Mouse (Mus musculus) cerebellum, postnatal 25 days (tissue): ENCODE measurements around the gene Tcf7.
A peak's percentile ranks its signal among the peaks of the same experiment; 100 is the strongest.

Source experiments
- DNase-seq, 2 experiments: peaks; one replicate each; pipeline ENCODE4 v3.0.0; 2021; ENCODE audit warnings: mixed read lengths in 2 of 2

Tcf7 gene

DNA sequence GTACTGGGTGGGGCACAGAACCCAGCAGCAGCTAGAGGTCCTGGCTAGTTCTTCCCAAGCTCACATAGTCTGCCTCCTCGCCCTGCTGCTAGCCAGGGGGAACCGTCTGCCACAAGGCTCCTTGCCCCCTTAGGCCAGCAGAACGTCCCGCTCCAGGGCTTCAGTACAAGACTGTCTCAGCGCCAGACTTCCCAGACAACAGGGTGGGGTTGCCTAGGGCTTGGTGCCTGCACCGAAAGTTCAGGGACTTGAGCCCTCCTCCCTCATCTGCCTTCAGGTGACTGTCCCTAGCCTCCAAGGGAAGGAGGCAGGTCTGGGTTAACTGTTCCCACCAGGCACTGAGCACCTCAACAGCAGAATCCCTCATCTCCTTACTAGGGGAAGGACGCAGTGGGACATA lies 17.9 kb downstream of the Tcf7 start:
- no peak for DNase-seq

DNA sequence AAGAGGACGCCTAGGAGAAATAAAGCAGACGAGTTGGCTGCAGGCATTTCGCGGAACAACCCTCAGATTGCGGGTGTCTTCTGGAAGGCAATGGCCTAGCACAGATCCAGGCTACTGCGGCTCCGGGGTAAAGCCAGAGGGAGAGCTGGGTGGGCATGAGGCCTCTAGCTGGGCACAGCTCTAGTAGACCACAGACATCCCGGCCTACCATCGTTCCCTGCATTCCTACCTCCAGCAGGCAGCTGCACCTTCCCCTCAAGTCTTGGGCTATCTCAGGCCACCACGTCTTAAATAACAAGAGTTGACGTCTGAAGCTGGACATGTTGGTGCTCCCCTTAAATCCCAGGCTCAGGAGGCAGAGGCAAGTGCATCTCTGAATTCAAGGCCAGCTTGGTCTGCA lies 20.5 kb downstream of the Tcf7 start:
- DNase-seq, result no peak

DNA sequence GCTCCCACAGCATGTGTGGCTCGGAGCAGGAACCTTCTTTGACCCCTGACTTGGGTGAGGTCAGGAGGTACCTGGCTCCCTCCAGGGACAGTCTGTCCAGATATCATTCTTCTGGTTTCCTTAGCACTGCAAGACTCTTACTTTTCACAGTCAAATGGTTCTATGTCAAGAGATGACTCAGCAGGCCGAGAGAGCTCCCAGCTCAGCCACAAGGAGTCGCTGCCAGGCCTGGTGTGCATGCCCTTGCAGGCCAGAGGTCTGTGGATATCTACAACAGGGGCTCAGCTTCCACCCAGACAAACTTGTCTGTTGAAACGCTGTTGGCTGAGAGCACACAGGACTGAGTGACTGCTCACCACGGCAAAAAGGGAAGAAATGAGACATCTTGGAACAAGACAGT lies 20.9 kb downstream of the Tcf7 start:
- peak in 1 of 2 experiments; percentile 50 for DNase-seq

DNA sequence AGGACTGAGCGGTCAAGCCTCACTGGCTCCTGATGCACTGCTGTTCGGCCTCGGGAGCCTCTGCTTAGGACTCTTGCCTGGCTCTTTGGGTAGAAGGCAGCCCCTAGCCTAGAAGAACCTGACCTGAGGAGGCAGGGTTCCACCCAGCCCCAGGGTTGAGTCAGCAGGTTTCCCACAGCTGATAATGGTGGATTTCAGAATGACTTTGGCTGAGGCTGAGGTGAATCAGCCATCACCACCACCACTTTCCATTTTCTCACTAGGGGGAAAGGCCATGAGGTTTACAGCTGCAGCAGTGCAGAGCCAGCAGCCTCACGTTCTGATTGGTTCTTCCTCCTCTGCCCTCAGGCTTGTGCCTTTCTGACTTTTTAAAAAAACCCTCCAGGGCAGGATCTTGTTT lies 21.9 kb downstream of the Tcf7 start:
- DNase-seq, result no peak

DNA sequence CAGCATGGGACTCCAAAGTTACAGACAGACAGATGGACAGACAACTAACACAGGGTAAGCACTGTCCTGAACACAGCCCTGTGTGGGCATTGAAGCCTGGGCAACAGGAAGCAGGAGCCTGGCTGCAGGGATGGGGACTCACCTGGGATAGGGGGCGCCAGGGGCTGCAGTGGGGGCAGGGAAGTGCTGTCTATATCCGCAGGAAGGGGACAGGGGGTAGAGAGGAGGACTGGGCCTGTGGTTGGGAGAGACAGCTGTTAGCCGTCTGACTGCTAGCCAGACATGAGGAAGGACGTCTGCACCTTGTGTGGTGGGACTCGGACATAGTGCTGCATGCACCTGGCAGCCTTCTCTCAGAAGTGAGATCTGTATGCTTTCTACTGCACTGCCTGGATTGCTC lies 24.1 kb downstream of the Tcf7 start:
- no peak for DNase-seq

DNA sequence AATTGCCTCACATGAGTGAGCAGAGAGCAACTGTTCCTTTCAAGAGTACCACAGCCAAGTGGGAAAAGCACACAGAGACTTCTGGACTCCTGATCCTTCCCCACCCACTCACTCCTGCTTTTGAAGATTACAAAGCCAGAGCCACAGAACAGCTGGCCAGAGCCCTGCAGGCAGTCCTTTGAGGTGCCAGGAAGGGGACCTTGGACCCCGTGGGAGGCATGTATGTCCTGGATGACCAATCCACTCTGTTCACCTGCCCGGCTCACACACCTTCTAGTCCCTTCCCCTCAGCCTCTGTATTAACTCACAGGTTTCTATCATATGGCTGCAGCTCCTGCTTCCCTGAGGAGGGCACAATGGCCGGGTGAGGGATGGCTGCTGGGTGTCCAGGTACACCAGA lies 25.4 kb downstream of the Tcf7 start:
- no peak for DNase-seq

DNA sequence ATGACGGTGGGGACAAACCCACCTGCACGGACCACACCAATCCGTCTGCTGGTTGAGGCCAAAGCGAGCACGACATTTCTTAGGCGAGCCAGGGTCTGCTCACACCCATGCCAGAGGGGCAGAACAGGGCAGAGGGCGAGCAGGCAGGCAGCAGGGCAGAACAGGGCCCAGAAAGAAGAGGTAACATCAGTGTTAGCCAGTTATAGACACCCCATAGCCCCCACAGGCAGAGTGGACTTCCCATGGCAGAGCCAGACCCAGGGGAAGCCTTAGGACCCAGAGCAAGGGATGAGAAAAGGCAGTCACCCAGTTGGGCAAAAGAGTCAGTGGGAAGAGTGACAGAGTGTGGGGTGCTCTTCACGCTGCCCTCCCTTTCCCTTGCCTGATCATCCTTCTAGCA lies 27.7 kb downstream of the Tcf7 start:
- DNase-seq, result no peak

DNA sequence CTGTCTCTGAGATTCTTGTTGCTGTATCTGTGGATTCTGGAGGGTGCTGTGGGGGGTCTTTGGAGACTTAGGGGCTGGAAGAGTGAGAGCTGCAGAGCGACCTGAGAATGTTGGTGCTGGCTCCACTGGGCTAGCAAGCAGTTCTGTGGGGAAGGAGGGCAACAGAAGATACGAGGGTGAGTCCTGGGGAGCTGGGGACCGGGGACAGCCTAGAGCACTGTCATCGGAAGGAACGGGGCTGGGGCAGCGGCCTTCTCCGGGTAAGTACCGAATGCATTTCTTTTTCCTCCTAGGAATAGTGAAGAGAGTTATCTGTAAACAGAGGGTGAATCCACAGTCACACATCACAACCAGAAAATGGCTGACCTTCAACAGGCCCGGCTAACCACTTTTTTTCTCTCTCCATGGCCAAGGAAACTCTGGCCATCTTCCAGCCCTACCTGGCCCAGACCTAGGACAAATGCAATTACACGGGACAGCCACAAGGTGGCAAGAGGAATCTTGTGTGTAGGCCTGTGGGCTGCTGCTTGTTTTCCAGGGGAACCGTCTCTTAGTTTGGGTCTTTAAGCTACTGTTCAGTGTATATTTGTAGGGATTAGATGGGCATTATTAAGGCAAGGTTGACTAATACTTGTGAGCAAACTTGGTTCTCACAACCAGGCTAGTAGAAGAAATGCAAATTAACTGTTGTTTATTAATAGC lies 29.0 kb downstream of the Tcf7 start:
- DNase-seq, result peak; percentile 84 to 88

DNA sequence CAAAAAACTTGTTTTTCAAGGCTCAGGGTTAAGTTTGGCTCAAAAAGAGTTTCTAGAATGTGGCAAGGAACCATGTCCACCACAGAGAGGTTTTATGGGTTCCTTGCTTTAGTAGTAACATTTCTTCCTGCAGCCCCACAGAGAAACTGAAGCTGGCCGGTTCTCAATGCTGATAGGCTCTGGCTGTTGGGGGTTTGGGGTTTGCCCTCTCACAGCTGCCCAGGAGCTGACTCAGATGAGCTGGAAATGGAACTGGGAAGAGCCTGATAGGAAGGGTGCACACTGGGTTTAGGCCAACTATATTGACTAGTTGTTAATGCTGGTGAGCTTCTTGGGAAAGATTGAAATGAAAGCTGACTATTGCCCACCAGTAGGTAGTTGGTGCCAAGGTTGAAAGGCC lies 30.1 kb downstream of the Tcf7 start:
- no peak for DNase-seq

DNA sequence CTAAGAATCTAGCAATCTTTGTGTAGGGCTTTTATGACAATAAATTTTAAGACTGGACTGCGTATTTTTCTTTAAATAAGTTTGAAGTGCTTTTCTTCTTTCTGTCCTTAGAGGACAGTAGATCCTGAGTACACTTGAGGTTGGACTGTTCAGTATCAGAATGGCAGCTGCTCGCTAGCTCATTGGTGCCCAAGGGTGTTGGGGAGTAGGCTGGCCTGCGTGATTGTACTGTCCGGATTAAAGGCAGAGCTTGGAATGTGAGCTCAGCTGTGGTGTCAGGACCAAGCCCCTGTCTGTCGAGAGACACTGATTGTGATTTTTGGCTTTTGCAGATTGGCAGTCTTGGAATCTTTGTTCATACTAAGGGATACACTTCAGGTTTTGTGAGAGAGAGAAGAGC lies 31.0 kb downstream of the Tcf7 start:
- no peak for DNase-seq

DNA sequence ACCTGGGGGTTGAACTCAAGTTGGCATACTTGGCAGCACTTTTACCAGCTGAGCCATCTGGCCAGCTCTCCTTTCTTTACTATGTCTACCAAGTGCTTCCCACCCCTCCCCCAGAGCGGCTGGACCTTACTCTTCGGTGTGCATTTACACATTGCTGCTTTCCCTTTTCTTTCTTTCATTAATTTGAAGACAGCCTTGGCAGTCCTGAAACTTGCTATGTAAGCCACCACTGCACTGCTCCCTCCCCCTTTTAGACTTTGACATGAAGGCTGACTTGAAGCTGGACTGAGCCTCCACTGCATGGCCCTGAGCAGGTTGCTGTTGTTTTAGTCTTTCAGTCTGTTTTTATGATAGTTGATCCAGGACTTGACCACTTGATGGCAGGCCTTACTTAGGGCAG lies 33.4 kb downstream of the Tcf7 start:
- no peak for DNase-seq

DNA sequence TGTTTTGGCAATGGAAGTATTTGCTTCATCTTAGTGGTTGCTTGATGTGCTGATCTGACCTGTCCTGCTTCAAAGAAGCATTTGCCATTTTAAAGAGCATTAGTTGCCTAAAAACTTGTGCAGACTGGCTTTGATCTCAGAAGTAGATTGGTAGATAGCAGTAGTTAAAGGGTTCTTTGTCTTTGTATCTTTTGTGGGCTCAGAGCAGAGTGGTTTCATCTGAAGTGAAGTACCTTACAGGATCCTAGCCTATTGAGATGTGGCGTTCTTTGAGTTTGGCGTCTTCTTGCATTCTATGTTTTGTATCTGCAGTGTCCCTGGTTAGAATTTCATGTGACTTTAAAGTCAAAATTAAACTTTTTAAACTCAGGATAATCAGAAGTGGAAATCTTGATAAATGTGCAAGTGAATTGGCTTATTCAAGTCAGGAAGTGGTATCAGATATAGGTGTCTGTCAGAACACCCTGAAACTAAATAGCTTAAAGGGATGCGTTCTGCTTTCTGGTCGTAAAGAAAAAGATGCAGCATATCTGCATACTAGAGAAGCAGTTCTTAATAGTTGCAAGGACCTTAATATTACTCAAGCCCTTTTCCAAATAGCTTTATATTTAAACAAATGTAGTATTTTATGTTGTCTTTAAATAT lies 41.8 kb downstream of the Tcf7 start:
- DNase-seq, result no peak

DNA sequence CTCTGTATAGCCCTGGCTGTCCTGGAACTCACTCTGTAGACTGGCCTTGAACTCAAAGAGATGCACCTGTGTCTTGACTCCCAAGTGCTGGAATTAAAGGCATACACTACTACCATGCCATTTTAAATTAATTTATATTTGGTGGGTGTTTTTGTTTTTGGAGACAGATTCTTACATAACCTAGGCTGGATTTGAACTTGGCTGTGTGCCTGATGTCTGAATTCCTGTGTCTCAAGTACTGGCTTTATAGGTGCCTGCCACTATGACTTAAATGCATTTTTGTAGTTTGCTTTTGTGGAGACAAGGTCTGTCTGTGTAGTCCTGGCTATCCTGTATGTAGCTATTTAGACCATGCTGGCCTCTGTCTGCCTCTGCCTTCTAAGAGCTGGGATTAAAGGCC lies 48.3 kb downstream of the Tcf7 start:
- DNase-seq, result no peak

DNA sequence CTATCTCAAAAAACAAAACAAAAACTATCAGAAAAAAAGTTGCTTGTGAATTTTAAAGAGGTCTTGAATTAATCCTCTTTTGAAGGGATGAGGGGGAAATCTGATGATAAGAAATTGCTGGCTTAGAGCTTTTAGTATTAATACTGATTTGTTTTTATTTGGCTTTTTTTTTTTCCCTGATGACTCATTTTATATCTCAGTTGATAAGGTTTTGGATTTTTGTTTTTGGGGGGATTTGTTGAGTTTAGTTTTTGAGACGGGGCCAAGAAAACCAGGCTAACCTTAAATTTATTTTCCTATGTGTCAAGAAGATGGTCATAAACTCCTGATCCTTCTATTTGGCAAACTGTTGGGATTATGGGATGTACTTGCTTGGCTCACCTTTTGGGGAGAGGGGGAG lies 48.9 kb downstream of the Tcf7 start:
- DNase-seq, result no peak

DNA sequence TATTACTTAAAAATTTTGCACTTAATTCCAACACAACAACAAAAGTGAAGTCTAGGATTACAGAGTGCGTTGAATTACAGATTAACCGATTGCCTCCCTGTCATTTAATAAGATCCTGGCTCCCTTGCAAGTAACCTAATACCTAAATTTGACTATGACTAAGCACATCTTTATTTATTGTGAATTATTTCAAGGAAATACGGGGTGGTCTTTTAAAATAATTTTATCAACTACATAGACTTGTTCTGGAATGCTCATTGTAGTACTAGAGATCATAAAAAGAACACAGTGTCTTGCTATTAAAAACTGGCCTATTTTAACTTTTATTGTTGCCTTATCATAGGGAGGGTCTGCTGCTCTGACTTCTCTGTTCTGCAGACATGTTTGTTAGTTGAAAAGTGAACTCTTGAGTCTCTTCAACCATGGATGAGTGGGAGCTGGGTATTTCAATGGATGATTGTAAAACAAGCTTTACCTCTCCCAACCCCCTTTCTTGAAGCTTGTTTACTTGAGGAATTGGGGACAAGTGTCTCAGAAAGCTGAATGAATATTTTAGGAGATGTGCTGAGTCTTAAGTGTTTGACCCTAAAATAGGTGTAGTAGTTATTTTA lies 49.7 kb downstream of the Tcf7 start:
- DNase-seq, result no peak

DNA sequence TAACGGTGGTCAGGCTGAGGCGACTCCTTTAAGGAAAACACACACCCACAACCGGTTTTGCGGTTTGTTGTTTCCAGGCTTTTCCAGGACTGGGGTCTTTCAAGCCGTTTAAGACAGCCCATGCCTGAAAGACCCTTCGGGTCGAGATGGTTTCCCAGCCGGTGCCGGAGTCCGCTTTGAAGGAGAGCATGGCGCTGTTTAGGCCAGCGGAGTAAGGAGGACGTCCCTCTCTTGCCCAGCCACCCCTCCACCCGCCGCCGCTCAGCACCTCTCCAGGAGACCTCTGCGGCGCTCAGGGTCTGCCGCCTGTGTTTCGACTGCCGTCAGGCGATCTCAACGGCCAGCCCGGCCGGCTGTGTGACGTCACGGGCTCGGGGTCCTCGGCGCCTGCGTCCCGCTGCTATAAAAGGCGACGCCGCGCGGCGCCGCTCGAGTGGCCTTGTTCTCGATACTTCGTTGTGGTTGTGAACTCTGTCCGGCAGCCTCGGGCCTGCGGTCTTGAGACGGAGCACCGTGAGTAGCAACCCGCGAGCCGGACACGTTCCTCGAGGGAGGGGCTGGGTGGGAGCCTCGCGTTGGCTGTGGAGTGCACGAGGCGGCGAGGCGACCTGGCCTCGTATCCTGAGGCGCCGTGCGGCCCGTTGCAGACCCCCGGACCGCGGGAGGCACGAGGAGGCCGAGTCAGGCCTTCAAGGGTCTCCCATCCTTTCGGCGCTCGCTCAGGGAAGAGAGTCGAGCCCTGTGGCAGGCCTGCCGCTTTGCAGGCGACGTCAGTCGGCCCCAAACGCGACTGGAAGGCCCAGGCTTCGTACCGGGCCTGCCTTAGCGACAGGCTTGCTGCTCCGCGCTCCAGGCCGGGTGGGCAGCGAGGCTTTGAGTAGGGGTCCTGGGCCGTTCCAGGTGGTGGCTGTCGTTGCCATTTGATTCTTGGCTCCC lies 50.9 kb downstream of the Tcf7 start, which contains the start of gene Skp1a:
Gene Skp1a, plus strand, starts transcription at position 390 of the 936 bp plus-strand sequence.
- peak; percentile 97 to 98 for DNase-seq

DNA sequence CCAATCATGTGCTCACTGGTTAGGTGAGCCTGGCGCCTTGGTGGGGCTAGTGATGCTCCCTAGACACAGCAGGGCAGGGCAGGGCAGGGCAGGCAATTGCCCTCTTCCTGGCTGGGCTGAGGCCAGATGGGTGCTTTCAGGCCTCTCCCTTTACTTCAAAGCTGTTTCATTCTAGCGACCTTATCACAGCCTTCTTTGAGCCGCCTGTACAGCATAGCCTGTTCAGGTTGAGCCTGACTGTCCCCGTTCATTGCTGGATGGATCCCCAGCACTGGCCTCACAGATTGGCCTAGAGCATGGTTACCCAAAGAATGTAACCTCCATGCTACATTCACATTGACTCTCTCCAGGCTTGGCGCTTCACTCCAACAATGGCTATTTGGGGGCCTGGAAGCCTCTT lies 52.1 kb downstream of the Tcf7 start:
- no peak for DNase-seq

DNA sequence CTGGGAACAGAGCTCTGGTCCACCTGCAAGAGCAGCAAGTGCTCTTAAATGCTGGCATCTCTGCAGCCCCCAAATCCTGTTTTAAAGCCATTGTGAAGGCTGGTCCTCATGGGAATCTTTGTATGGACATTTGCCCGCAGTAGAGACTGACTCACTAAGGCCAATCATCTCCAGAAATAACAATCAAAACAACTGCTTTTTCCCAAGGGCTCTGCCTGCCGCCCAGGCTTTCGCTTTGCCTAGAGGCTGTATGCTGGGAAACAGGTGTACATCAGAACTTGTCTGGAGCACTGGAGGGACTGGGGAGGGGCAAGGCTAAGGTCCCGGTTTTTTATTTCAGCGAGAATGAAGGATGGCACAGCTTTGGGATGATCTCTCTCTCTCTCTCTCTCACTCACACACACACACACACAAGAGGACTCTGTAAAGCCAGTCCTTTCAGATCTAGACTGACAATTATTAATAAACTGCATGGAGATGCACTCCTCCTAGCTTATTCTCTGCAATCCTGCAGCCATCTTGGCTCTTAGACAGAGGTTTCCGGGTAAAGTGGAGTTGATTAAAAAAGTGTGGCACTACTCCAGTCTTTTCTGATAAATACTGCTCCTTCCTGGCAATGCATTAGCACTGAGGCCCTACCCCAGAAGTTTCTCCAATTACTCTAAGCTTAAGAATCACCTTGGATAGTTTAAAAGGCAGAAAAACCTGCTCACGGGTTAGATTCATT lies 53.9 kb downstream of the Tcf7 start:
- no peak for DNase-seq

DNA sequence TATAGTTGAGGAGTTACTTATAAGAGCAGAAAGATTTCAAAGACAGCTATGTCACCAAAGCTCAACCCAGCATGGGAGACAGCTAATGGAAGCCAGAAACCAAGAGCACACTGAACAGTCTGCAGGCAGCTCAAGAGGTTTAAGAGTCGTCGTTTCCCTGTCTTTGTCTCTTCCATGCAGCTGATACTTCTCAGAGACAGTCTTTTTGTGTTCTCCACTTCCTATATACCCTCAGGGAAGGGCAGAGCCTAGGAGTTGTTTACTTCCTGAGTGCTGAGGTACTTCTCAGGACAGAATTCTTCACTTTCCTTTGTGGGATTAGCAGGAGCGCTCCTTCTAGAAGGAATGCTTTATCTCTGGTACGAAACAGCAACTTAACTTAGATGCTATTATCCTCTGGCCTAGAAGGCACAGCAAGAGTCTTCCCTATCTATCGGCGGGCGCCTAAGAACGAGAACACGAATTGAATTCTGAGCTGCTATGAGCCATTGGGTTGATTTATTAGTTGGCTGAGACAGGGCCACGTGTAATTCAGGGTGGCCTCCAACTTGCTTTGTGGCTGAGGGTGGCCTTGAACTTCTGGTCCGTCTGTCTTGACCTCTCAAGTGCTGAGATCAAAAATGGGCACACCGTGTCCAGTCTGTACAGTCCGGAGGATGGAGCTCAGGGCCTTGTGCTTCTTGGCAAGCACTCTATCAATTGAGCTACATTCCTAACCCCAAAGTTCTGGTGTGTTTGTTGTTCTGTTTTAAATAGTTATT lies 55.2 kb downstream of the Tcf7 start:
- no peak for DNase-seq

DNA sequence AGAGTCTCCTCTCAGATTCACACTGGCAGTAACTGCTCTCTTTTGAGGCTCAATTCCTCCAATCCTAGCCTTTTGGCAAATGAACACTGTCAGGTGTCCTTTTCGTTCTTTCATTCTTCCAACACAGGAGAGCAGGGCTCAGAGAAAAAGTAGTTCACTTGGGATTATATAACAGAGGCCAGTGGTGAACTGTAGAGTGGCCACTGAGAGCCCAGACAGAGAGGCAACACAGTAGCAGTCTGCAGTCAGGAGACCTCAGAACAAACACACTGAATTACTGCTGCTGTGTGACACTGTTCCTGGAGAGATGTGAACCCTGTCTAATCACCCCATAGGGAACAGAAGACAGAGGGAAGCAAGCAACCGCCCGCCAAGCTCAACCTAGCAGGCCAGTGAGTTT lies 55.8 kb downstream of the Tcf7 start:
- DNase-seq, result no peak

DNA sequence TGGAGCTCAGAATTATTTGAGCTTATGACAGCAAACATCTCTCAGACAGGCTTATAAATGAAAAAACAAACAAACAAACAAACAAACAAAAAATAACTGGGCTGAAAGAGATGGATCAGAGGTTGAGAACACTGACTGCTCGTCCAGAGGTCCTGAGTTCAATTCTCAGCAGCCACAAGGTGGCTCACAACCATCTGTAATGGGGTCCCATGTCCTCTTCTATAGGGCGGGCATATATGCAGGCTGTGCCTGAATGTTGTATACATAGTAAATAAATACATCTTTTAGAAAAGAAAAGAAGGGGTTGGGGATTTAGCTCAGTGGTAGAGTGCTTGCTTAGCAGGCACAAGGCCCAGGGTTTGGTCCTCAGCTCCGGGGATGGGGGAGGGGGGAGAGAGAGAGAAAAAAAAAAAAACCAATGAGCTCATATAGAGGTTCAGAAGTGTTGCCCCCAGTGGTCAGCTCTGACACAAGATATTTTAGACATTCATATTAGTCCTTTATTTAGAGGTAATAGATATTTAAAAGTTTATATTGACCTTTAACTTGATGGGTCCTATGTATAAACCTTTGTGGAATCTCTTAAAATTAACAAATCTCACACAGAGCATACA lies 56.7 kb downstream of the Tcf7 start:
- DNase-seq, result no peak
